Mouse (Mus musculus) embryonic facial prominence, embryonic 14.5 days (tissue): ENCODE measurements at regions not wholly inside any gene's neighbourhood (a gene's known extent, or its start where the extent isn't known, plus 50 kb on each side); places are given as distances from the start of the nearest gene placed in this dataset.

Experiments
- ATAC-seq: fragments of 200-750 bp; cut with Nextera tagmentation; 2 replicates; pipeline ENCODE4 v1.8.0; 2017; ENCODE audit warnings: low read depth, moderate number of reproducible peaks, moderate TSS enrichment
- DNase-seq: peaks from one replicate; pipeline ENCODE4 v3.0.0-alpha.2; 2015; ENCODE audit warnings: low spot score
- H3K27ac ChIP-seq: fragments of 300-500 bp; sonication (generic); replicated peaks from 2 replicates; pipeline ENCODE4 v1.5.1; 2014; ENCODE audit warnings: low read depth, mild to moderate bottlenecking, low read length, moderate library complexity
- H3K27me3 ChIP-seq: fragments of 300-500 bp; sonication (generic); replicated peaks from 2 replicates; pipeline ENCODE4 v1.6.1; 2014; ENCODE audit warnings: low read length; ENCODE audit not compliant: control insufficient read depth, insufficient read depth
- H3K36me3 ChIP-seq: fragments of 300-500 bp; sonication (generic); 2 replicates; pipeline ENCODE4 v1.6.1; 2014; ENCODE audit warnings: low read length, mixed read lengths; ENCODE audit not compliant: control insufficient read depth, insufficient read depth
- H3K4me1 ChIP-seq: fragments of 300-500 bp; sonication (generic); 2 replicates; pipeline ENCODE4 v1.6.1; 2014; ENCODE audit warnings: antibody characterized with exemption, low read length; ENCODE audit not compliant: control insufficient read depth, insufficient read depth
- H3K4me2 ChIP-seq: fragments of 300-500 bp; sonication (generic); 2 replicates; pipeline ENCODE4 v1.6.1; 2014; ENCODE audit warnings: low read depth, mild to moderate bottlenecking, low read length, moderate library complexity, mixed read lengths
- H3K4me3 ChIP-seq: fragments of 300-500 bp; sonication (generic); 2 replicates; pipeline ENCODE4 v1.5.1; 2014; ENCODE audit warnings: low read depth, mild to moderate bottlenecking, low read length
- H3K9ac ChIP-seq: fragments of 300-500 bp; sonication (generic); 2 replicates; pipeline ENCODE4 v1.6.1; 2014; ENCODE audit warnings: low read depth, mild to moderate bottlenecking, low read length, moderate library complexity, mixed read lengths
- H3K9me3 ChIP-seq: fragments of 300-500 bp; sonication (generic); 2 replicates; pipeline ENCODE4 v1.6.1; 2016; ENCODE audit warnings: low read length; ENCODE audit not compliant: control insufficient read depth
- WGBS: fragments of 180-500 bp; shearing (Covaris S2); extraction: QIAGEN DNeasy Blood & Tissue Kit; methylation state at CpG from one replicate; pipeline ENCODE4 v1.1.7; 2014; 5-methylcytosine and 5-hydroxymethylcytosine counted together

DNA sequence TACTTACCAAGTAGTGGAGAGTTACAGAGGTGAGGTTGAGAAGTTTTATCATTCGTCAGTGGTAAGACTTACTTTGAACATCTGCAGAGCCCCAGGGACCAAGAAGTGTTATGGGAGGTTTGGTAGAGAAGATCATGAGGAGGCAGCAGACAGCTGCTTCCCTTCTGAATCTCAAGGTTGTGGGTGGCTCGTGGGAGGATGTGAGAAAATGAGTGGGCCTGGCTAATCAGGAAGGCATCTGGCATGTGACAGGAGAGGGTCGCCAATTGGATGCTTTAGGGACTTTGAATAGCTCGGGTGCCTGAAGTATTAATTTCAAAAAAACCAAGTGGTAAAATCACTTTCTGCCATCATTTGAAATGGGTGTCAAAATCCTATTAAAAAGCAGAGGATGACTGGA is 258.9 kb downstream of the Sqor start:
- no peaks in the 10 kb centered on the region for H3K4me1 ChIP-seq
- ATAC-seq (no peak), DNase-seq (no peak)
- H3K9me3 ChIP-seq: no peaks in the 10 kb centered on the region
- 49% methylated on average over 4 of the region's 4 CpGs for WGBS
- no peaks in the 10 kb centered on the region for H3K36me3 ChIP-seq
- H3K9ac ChIP-seq: no peak overlapping the region
- H3K27ac ChIP-seq: no peak overlapping the region
- H3K4me3 ChIP-seq: no peak overlapping the region
- no peak overlapping the region for H3K4me2 ChIP-seq
- no peaks in the 10 kb centered on the region for H3K27me3 ChIP-seq

DNA sequence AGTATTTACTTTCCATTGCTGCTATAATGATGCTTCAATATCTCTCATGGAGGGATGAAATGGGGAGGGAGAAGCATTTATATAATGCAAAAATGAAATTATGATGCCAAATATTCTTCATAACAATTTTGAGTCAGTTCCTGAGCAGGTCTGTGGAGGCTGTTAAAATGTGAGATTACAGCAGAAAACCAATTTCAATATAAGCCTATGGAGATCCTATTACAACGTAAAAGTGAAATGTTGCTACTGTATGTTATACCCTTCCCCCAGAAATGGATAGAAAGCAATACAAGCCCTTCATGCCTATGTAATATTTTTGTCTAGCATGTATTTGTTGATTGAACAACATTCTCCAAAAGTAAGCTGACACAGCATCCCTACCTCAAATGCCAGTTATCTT is 259.3 kb downstream of the Sqor start:
- 79% methylated on average over 1 of the region's 1 CpGs for WGBS
- DNase-seq (no peak), ATAC-seq (no peak)
- no peaks in the 10 kb centered on the region for H3K4me1 ChIP-seq
- H3K27ac ChIP-seq: no peak overlapping the region
- H3K36me3 ChIP-seq: no peaks in the 10 kb centered on the region
- no peak overlapping the region for H3K4me3 ChIP-seq
- no peaks in the 10 kb centered on the region for H3K9me3 ChIP-seq
- H3K27me3 ChIP-seq: no peaks in the 10 kb centered on the region
- no peak overlapping the region for H3K4me2 ChIP-seq
- no peak overlapping the region for H3K9ac ChIP-seq

DNA sequence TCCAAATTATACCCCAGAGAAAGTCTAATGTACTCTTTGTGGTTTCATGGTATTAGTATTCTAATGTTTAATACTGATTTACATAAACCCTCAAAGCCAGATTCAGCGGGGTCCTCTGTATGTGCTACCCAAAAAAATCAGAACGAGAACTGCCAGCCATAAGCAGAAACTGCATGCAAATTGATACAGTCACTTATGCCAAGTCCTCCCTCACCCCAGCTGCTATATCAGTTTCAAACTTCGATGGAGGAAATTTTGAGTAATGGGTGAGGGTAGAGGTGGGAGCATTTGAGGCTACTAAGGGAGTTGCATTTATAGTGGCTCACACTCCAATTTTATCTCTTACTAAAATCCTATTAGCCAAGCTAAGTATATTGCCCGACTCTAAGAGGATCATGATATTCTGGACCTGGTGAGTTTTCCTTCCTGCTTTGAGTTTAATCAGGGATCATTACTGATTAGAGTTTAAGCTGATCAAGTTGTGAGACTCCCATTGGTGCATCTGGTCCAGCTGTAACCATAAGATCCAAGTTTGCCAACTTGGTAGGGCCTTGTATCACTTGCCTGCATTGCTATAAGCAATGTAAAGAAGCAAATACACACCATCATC is 260.0 kb downstream of the Sqor start:
- H3K9me3 ChIP-seq: no peaks in the 10 kb centered on the region
- DNase-seq: peak; percentile 9
- no peak overlapping the region for H3K27ac ChIP-seq
- no peak overlapping the region for H3K9ac ChIP-seq
- ATAC-seq: no peak
- H3K4me2 ChIP-seq: no peak overlapping the region
- H3K4me3 ChIP-seq: no peak overlapping the region
- WGBS: 51% methylated on average over 4 of the region's 4 CpGs
- no peaks in the 10 kb centered on the region for H3K4me1 ChIP-seq
- H3K36me3 ChIP-seq: no peaks in the 10 kb centered on the region
- no peaks in the 10 kb centered on the region for H3K27me3 ChIP-seq

DNA sequence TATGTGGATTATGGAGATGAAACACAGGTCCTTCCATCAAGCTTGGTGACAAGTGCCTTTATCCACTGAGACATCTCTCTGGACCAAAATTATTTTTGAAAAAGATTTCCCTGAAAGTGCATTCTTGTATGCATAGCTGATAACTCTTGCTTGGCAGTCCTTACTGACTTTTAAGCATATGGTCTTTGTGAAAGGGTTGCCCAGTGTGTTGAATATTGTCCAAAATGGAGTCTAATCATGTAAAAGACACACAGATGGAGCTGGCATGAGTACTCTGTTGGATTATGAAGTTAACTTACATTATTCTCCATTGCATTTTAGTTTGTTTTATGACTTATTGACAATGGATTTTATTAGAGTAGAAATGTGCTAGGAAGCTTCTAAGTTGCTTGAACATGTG is 282.3 kb downstream of the Sqor start:
- H3K27ac ChIP-seq: no peak overlapping the region
- H3K4me1 ChIP-seq: no peaks in the 10 kb centered on the region
- ATAC-seq (no peak), DNase-seq (no peak)
- no peak overlapping the region for H3K9ac ChIP-seq
- no peaks in the 10 kb centered on the region for H3K27me3 ChIP-seq
- H3K9me3 ChIP-seq: no peaks in the 10 kb centered on the region
- no peaks in the 10 kb centered on the region for H3K36me3 ChIP-seq
- H3K4me3 ChIP-seq: no peak overlapping the region
- H3K4me2 ChIP-seq: no peak overlapping the region

DNA sequence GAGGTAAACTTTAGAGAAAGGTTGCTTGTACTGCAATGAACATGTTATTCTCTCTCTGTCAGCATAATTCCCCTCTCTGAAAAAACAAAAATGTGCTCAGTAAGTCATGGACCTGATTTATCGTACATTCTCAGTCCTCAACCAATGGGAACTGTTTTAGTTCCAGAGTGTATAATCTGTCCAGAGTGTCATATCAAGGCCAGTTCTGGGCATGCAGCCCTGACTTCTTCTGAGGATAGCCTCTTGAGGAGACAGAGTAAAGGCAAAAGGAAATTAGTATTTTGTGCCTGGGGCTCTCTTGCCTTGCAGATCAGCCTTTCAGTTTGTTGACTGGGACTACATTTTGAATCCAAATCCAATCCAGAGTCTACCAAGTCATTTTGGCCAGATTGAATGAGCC is 299.6 kb downstream of the Sqor start:
- no peak for ATAC-seq
- Histone ChIP-seq H3K9ac (no peak overlapping the region), H3K4me3 (no peak overlapping the region), H3K4me1 (no peaks in the 10 kb centered on the region), H3K4me2 (no peak overlapping the region), H3K9me3 (no peaks in the 10 kb centered on the region), H3K27ac (no peak overlapping the region), H3K27me3 (no peaks in the 10 kb centered on the region), H3K36me3 (no peaks in the 10 kb centered on the region)
- WGBS: 83% methylated on average over 1 of the region's 1 CpGs
- no peak for DNase-seq

DNA sequence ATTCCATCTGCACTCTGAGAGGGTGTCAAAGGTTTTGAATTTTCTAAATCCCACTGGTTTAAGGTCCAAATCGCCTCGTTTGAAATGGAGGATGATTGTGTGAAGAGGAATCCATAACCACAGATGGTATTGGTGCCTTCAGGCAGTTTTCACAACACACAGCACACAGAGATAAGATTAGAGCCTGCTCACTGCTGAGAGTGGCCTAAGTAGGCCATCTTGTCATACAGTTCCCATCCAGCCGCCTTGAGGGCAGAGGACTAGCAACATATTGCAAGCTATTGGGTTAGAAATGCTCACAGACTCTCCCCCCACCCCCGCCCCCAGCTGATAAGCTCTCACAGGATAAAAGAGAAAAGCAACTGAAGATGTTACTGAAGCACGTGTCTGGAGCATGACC is 303.8 kb downstream of the Sqor start:
- Histone ChIP-seq H3K9me3 (no peaks in the 10 kb centered on the region), H3K9ac (no peak overlapping the region), H3K36me3 (no peaks in the 10 kb centered on the region), H3K4me1 (no peaks in the 10 kb centered on the region), H3K4me3 (no peak overlapping the region), H3K27me3 (no peaks in the 10 kb centered on the region), H3K4me2 (no peak overlapping the region), H3K27ac (no peak overlapping the region)
- ATAC-seq (0 out of 2 replicates have a peak, but pooled peaks have one; percentile 41), DNase-seq (no peak)
- 40% methylated on average over 5 of the region's 5 CpGs for WGBS

DNA sequence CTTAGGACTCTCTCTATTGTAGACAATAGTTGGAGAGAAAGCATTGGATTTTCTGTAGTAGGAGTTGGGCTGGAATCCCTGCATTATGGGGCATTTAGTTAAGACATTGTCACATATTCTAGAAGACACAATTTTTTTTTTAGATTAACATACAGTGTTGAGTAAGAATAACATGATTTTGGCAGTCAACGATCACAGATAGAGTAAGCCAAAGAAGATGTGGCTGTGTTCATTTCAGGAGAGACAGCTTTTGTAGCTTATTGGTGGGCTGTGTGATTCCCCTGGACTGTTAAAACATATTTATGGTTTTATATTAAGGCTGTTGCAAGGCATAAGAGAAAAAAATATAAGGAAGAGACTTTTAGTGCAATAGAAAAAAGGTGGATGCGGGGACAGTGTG is 307.6 kb downstream of the Sqor start:
- WGBS: 94% methylated on average over 2 of the region's 2 CpGs
- H3K4me2 ChIP-seq: no peak overlapping the region

DNA sequence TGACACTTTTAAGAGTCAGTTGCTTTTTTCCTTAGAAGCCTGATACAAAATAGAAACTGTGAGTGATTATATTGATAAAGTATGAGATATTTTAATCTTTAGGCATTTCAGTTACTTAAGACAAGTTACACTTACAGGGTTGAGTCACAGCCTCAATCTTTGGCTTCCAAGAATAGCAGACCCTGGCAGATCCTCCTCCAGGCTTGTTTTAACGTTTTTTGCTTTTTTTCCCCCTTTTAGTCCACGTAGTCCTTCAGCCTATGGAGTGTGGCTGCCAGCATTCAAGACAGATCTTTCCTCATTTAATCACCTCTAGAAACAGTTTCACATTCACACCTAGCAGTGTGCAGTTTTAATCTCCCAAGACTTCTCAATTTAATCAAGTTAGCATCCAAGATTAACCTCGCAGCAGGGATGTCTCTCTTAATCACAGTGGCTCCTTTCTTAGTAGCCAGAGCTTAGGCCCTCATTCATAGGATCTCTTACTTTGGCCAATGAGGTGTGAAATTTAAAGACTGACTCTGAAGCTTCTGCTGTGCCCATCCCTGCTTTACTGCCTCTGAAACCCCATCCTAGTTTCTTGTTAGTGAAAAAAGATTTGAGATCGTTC is 308.5 kb downstream of the Sqor start:
- Histone ChIP-seq H3K36me3 (no peaks in the 10 kb centered on the region), H3K4me3 (no peak overlapping the region), H3K4me2 (no peak overlapping the region), H3K9me3 (no peaks in the 10 kb centered on the region), H3K9ac (no peak overlapping the region), H3K27me3 (no peaks in the 10 kb centered on the region), H3K27ac (no peak overlapping the region), H3K4me1 (no peaks in the 10 kb centered on the region)
- ATAC-seq: no peak
- DNase-seq: no peak
- 43% methylated on average over 4 of the region's 4 CpGs for WGBS

More for the DNA sequence above, 307.6 kb downstream of the Sqor start:
- DNase-seq (no peak), ATAC-seq (no peak)
- Histone ChIP-seq H3K4me1 (no peaks in the 10 kb centered on the region), H3K9ac (no peak overlapping the region), H3K4me3 (no peak overlapping the region), H3K27me3 (no peaks in the 10 kb centered on the region), H3K27ac (no peak overlapping the region), H3K9me3 (no peaks in the 10 kb centered on the region), H3K36me3 (no peaks in the 10 kb centered on the region)

DNA sequence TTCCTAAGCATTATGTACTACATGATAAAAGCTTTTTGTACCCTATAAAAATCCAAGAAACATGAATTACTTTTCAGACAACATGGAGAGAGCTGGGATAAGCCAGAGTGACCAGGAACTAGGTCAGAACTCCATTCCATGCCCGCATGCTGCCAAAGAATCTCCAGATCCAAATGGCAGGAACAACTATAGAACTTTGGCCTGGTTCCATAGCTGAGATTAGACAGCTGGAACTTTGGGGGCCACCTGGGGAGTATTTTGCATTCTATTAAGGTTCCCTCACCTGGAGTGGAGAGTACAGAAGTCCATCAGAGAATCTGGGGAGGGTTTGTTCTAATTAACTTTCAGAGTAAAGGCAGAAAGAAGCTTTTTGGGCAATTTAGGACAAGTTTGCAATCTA is 327.7 kb downstream of the Sqor start:
- H3K27ac ChIP-seq: no peak overlapping the region
- no peaks in the 10 kb centered on the region for H3K9me3 ChIP-seq
- WGBS: 83% methylated on average over 1 of the region's 1 CpGs
- ATAC-seq (no peak), DNase-seq (no peak)
- H3K27me3 ChIP-seq: no peaks in the 10 kb centered on the region
- H3K36me3 ChIP-seq: no peaks in the 10 kb centered on the region
- H3K9ac ChIP-seq: no peak overlapping the region
- no peak overlapping the region for H3K4me3 ChIP-seq
- H3K4me1 ChIP-seq: no peaks in the 10 kb centered on the region
- no peak overlapping the region for H3K4me2 ChIP-seq
